Mouse (Mus musculus) intestine, postnatal 0 days (tissue): ENCODE results near the gene P4ha1. TPM values are rescaled to one million over a fixed set of nuclear protein-coding genes. Genes with fewer than 3 reads are reported as not detected.

Source experiments
- ATAC-seq: fragments of 200-750 bp; cut with Nextera tagmentation; 2 replicates; pipeline ENCODE4 v1.8.0; 2017; ENCODE audit warnings: mild to moderate bottlenecking, moderate TSS enrichment, moderate library complexity
- H3K27ac ChIP-seq: fragments of 300-500 bp; sonication (generic); 2 replicates; pipeline ENCODE4 v1.5.1; 2014; ENCODE audit warnings: mild to moderate bottlenecking, low read depth, low read length, moderate library complexity
- H3K27me3 ChIP-seq: fragments of 300-500 bp; sonication (generic); replicated peaks from 2 replicates; pipeline ENCODE4 v1.6.1; 2014; ENCODE audit warnings: low read length, mixed read lengths; ENCODE audit not compliant: control insufficient read depth, insufficient read depth
- H3K36me3 ChIP-seq: fragments of 300-500 bp; sonication (generic); 2 replicates; pipeline ENCODE4 v1.6.1; 2014; ENCODE audit warnings: mild to moderate bottlenecking, moderate library complexity; ENCODE audit not compliant: control insufficient read depth, insufficient read depth
- H3K4me1 ChIP-seq: fragments of 300-500 bp; sonication (generic); replicated peaks from 2 replicates; pipeline ENCODE4 v1.6.1; 2014; ENCODE audit warnings: antibody characterized with exemption, low read length, mixed read lengths; ENCODE audit not compliant: control insufficient read depth, insufficient read depth
- H3K4me2 ChIP-seq: fragments of 300-500 bp; sonication (generic); replicated peaks from 2 replicates; pipeline ENCODE4 v1.6.1; 2014; ENCODE audit warnings: low read depth, mild to moderate bottlenecking, moderate library complexity
- H3K4me3 ChIP-seq: fragments of 300-500 bp; sonication (generic); 2 replicates; pipeline ENCODE4 v1.5.1; 2014; ENCODE audit warnings: low read depth, low read length
- H3K9ac ChIP-seq: fragments of 300-500 bp; sonication (generic); 2 replicates; pipeline ENCODE4 v1.6.1; 2014; ENCODE audit warnings: mild to moderate bottlenecking, low read depth, low read length
- H3K9me3 ChIP-seq: fragments of 300-500 bp; sonication (generic); 2 replicates; pipeline ENCODE4 v1.6.1; 2016; ENCODE audit warnings: mixed run types; ENCODE audit not compliant: control insufficient read depth
- CTCF ChIP-seq: sonication (generic); IDR thresholded peaks from 2 replicates; pipeline ENCODE4 v1.5.1; 2016; ENCODE audit warnings: low read depth, mild to moderate bottlenecking, control low read depth, antibody characterized with exemption, moderate library complexity
- WGBS: fragments of 180-500 bp; shearing (Covaris S2); extraction: QIAGEN DNeasy Blood & Tissue Kit; methylation state at CpG from one replicate; pipeline ENCODE4 v1.1.7; 2014; 5-methylcytosine and 5-hydroxymethylcytosine counted together
- polyA plus RNA-seq: library from polyadenylated mRNA; unstranded; fragments of >200 nt; fragmentation: Nextera tagmentation; extraction: Ambion mirVana; gene quantifications from 2 replicates; pipeline ENCODE4 v1.2.1, GENCODE M21; 2015

Gene P4ha1
- polyA plus RNA-seq, 1 experiment from 2014 or later, result 8.7 TPM

- H3K27ac ChIP-seq, result no peak overlapping the region
- no peaks in the 10 kb centered on the region for H3K36me3 ChIP-seq
- no peak for ATAC-seq
- WGBS, result 95% methylated on average over 3 of the region's 3 CpGs
- H3K9me3 ChIP-seq, result no peaks in the 10 kb centered on the region
- no peak overlapping the region for H3K4me3 ChIP-seq
- TF ChIP-seq CTCF, result no peak
- no peak overlapping the region for H3K4me2 ChIP-seq
- H3K4me1 ChIP-seq, result no peaks in the 10 kb centered on the region
- no peak overlapping the region for H3K9ac ChIP-seq
- H3K27me3 ChIP-seq, result no peaks in the 10 kb centered on the region
These were observed 4.2 kb downstream of the P4ha1 start for GRCm38 (mm10) chr10:59327316-59327710.

GRCm38 (mm10) chr10:59331546-59332256 is 8.6 kb downstream of the P4ha1 start:
- Histone ChIP-seq H3K9ac (no peak overlapping the region), H3K27ac (no peak overlapping the region), H3K9me3 (no peaks in the 10 kb centered on the region), H3K27me3 (no peaks in the 10 kb centered on the region), H3K4me3 (no peak overlapping the region), H3K36me3 (peaks cover 3% of the 10 kb centered on the region; the same call in 1 of the 2 replicates), H3K4me1 (no peaks in the 10 kb centered on the region), H3K4me2 (no peak overlapping the region)
- TF ChIP-seq CTCF, result no peak
- no peak for ATAC-seq
- 66% methylated on average over 6 of the region's 6 CpGs for WGBS

- no peak overlapping the region for H3K4me3 ChIP-seq
- TF ChIP-seq CTCF, result no peak
- no peak for ATAC-seq
- no peak overlapping the region for H3K4me2 ChIP-seq
- WGBS, result 78% methylated on average over 4 of the region's 4 CpGs
- H3K27me3 ChIP-seq, result no peaks in the 10 kb centered on the region
- no peaks in the 10 kb centered on the region for H3K9me3 ChIP-seq
- no peaks in the 10 kb centered on the region for H3K4me1 ChIP-seq
- H3K9ac ChIP-seq, result no peak overlapping the region
- H3K36me3 ChIP-seq, result peaks cover 7% of the 10 kb centered on the region
- H3K27ac ChIP-seq, result no peak overlapping the region; the same call in 1 of the 2 replicates
These were observed 10.3 kb downstream of the P4ha1 start for GRCm38 (mm10) chr10:59333400-59333799.

- Histone ChIP-seq H3K27ac (no peak overlapping the region), H3K9me3 (no peaks in the 10 kb centered on the region), H3K9ac (no peak overlapping the region), H3K4me2 (no peak overlapping the region), H3K27me3 (no peaks in the 10 kb centered on the region), H3K36me3 (peaks cover 17% of the 10 kb centered on the region), H3K4me1 (no peaks in the 10 kb centered on the region), H3K4me3 (no peak overlapping the region)
- WGBS, result 70% methylated on average over 4 of the region's 4 CpGs
- TF ChIP-seq CTCF, result no peak
- no peak for ATAC-seq
These were observed 12.1 kb downstream of the P4ha1 start for GRCm38 (mm10) chr10:59334899-59335798.

GRCm38 (mm10) chr10:59336124-59336523 is 13.0 kb downstream of the P4ha1 start:
- H3K4me1 ChIP-seq, result no peaks in the 10 kb centered on the region
- no peak overlapping the region for H3K4me3 ChIP-seq
- no peak overlapping the region for H3K9ac ChIP-seq
- H3K36me3 ChIP-seq, result peaks cover 24% of the 10 kb centered on the region
- no peaks in the 10 kb centered on the region for H3K9me3 ChIP-seq
- ATAC-seq, result no peak
- no peak overlapping the region for H3K4me2 ChIP-seq
- no peak overlapping the region for H3K27ac ChIP-seq
- no peaks in the 10 kb centered on the region for H3K27me3 ChIP-seq
- TF ChIP-seq CTCF, result no peak
- 63% methylated on average over 2 of the region's 2 CpGs for WGBS

GRCm38 (mm10) chr10:59346560-59346959 is 23.5 kb downstream of the P4ha1 start:
- WGBS, result 90% methylated on average over 2 of the region's 2 CpGs
- no peaks in the 10 kb centered on the region for H3K9me3 ChIP-seq
- no peaks in the 10 kb centered on the region for H3K4me1 ChIP-seq
- H3K4me2 ChIP-seq, result no peak overlapping the region
- TF ChIP-seq CTCF, result no peak
- no peak for ATAC-seq
- H3K27me3 ChIP-seq, result no peaks in the 10 kb centered on the region
- H3K4me3 ChIP-seq, result no peak overlapping the region
- peaks cover 40% of the 10 kb centered on the region for H3K36me3 ChIP-seq
- H3K27ac ChIP-seq, result no peak overlapping the region
- H3K9ac ChIP-seq, result no peak overlapping the region
